Mouse (Mus musculus) heart, embryonic 15.5 days (tissue): Measurements from ENCODE around the gene Tmed10. TPM values are rescaled to one million over a fixed set of nuclear protein-coding genes. Genes with fewer than 3 reads are reported as not detected.

Experiments
- ATAC-seq: fragments of 200-750 bp; cut with Nextera tagmentation; replicated peaks from 2 replicates; pipeline ENCODE4 v1.8.0; 2017; ENCODE audit warnings: low read depth, moderate TSS enrichment; ENCODE audit not compliant: insufficient number of reproducible peaks, insufficient read depth, low FRiP score
- H3K27ac ChIP-seq: fragments of 300-500 bp; sonication (generic); 2 replicates; pipeline ENCODE4 v1.5.1; 2015; ENCODE audit warnings: mild to moderate bottlenecking, inconsistent platforms
- H3K27me3 ChIP-seq: fragments of 300-500 bp; sonication (generic); 2 replicates; pipeline ENCODE4 v1.6.1; 2015; ENCODE audit warnings: inconsistent platforms
- H3K36me3 ChIP-seq: fragments of 300-500 bp; sonication (generic); 2 replicates; pipeline ENCODE4 v1.6.1; 2015; ENCODE audit warnings: mild to moderate bottlenecking, inconsistent platforms
- H3K4me1 ChIP-seq: fragments of 300-500 bp; sonication (generic); replicated peaks from 2 replicates; pipeline ENCODE4 v1.6.1; 2015; ENCODE audit warnings: inconsistent platforms
- H3K4me2 ChIP-seq: fragments of 300-500 bp; sonication (generic); 2 replicates; pipeline ENCODE4 v1.6.1; 2015; ENCODE audit warnings: inconsistent platforms, mild to moderate bottlenecking, moderate library complexity
- H3K4me3 ChIP-seq: fragments of 300-500 bp; sonication (generic); 2 replicates; pipeline ENCODE4 v1.5.1; 2015; ENCODE audit warnings: mild to moderate bottlenecking, inconsistent platforms
- H3K9ac ChIP-seq: fragments of 300-500 bp; sonication (generic); 2 replicates; pipeline ENCODE4 v1.6.1; 2015; ENCODE audit warnings: mild to moderate bottlenecking, inconsistent platforms
- H3K9me3 ChIP-seq: fragments of 300-500 bp; sonication (generic); replicated peaks from 2 replicates; pipeline ENCODE4 v1.6.1; 2016; ENCODE audit warnings: inconsistent platforms
- WGBS: fragments of 180-500 bp; shearing (Covaris S2); methylation state at CpG from one replicate; pipeline ENCODE4 v1.1.7; 2015; ENCODE audit warnings: mixed read lengths; 5-methylcytosine and 5-hydroxymethylcytosine counted together
- polyA plus RNA-seq: library from polyadenylated mRNA; unstranded; fragments of >200 nt; fragmentation: Nextera tagmentation; extraction: Ambion mirVana; gene quantifications from 2 replicates; pipeline ENCODE4 v1.2.1, GENCODE M21; 2015

The Tmed10 gene
- polyA plus RNA-seq, 1 experiment from 2014 or later, result 240 TPM

DNA sequence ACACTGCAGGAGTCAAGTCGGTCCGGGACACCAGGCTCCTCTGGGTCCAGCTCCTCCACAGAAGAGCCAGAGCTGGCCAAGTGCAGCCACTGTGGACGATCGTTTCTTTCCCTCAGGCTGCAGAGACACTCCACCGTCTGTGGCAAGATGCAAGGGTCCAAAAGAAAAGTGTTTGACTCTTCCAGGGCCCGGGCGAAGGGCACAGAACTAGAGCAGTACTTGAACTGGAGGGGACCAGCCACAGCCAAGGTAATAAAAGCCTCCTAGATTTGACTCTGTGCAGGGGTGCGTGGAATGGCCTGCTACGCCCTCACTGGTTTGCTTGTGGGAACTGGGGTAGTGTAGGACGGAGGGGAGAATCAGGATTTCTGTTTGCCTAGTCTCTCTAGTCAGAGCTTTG lies 84.0 kb downstream of the Tmed10 start:
- Histone ChIP-seq H3K4me1 (peaks cover 31% of the 10 kb centered on the region), H3K4me3 (no peak overlapping the region), H3K27ac (no peak overlapping the region), H3K27me3 (no peaks in the 10 kb centered on the region), H3K9me3 (no peaks in the 10 kb centered on the region; the same call in 1 of the 2 replicates), H3K9ac (no peak overlapping the region), H3K4me2 (no peak overlapping the region), H3K36me3 (no peaks in the 10 kb centered on the region)
- ATAC-seq, result no peak
- WGBS, result 81% methylated on average over 10 of the region's 10 CpGs

Other genes with a start within 250 kb of the Tmed10 start
- gene Rps6kl1, start 223.6 kb downstream of the Tmed10 start, polyA plus RNA-seq, result 0.87 and 1.9 TPM in 2 replicates
- gene Pgf, start 197.1 kb downstream of the Tmed10 start, polyA plus RNA-seq, result 8.9 and 9.5 TPM in 2 replicates
- gene Eif2b2, start 155.4 kb downstream of the Tmed10 start, polyA plus RNA-seq, result 50.1 and 62.3 TPM in 2 replicates
- gene Mlh3, start 104.2 kb downstream of the Tmed10 start, polyA plus RNA-seq, result 6.2 and 6.4 TPM in 2 replicates
- gene Acyp1, start 86.4 kb downstream of the Tmed10 start, polyA plus RNA-seq, result 57.5 and 71.7 TPM in 2 replicates
- 1.3 and 1.5 TPM in 2 replicates for gene Zc2hc1c, start 86.3 kb downstream of the Tmed10 start, polyA plus RNA-seq
- gene Nek9, start 35.5 kb downstream of the Tmed10 start, polyA plus RNA-seq, result 16.4 and 21.3 TPM in 2 replicates
- gene Fos, start 99.0 kb upstream of the Tmed10 start, polyA plus RNA-seq, result 5.4 and 5.9 TPM in 2 replicates
- 0.37 and 0.96 TPM in 2 replicates for gene Jdp2, start 224.2 kb upstream of the Tmed10 start, polyA plus RNA-seq